Mouse (Mus musculus) adrenal gland, postnatal 0 days (tissue): ENCODE measurements around the gene Lonp1. TPM values are rescaled to one million over a fixed set of nuclear protein-coding genes. Genes with fewer than 3 reads are reported as not detected.

Experiments
- polyA plus RNA-seq: library from polyadenylated mRNA; unstranded; fragments of >200 nt; fragmentation: Nextera tagmentation; extraction: Ambion mirVana; gene quantifications from 2 replicates; pipeline ENCODE4 v1.2.1, GENCODE M21; 2015

The Lonp1 gene
- 66.1 and 166 TPM in 2 replicates for polyA plus RNA-seq

DNA sequence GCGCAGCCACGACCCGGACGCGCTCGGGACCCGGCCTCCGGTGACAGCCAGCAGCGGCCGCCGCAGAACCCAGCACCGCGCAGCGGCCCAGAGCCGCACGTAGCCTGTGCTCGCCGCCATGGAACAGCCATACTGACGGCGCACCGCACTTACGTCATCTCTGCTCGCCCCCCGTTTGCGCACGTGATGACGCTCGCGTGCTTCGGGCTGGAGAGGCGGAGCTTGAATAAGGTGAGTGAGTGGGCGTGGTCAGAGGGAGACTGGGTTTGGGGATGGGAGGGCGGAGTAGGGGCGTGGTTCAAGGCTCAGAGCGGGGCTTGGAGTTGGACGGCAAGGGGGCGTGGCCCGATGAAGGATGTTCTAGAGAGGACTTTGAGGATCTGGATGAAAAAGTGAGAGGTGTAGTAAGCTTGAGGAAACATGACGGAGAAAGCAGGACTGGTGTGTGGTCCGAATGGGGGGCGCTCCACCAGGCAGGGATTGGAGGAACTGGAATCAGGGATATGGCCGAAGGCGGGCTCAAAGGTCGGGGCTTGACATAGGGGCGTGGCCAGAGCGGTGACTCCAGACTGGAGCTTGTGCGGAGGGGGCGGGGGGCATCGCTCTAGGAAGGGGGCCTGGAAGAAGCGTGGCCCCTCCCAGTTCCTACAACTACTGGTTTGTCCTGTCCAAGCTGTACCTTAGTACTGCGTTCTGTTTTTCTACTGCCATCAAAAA is at the start of gene Lonp1:
Gene Lonp1 (minus strand): TSS at position 134 of the 717 bp plus-strand sequence.

DNA sequence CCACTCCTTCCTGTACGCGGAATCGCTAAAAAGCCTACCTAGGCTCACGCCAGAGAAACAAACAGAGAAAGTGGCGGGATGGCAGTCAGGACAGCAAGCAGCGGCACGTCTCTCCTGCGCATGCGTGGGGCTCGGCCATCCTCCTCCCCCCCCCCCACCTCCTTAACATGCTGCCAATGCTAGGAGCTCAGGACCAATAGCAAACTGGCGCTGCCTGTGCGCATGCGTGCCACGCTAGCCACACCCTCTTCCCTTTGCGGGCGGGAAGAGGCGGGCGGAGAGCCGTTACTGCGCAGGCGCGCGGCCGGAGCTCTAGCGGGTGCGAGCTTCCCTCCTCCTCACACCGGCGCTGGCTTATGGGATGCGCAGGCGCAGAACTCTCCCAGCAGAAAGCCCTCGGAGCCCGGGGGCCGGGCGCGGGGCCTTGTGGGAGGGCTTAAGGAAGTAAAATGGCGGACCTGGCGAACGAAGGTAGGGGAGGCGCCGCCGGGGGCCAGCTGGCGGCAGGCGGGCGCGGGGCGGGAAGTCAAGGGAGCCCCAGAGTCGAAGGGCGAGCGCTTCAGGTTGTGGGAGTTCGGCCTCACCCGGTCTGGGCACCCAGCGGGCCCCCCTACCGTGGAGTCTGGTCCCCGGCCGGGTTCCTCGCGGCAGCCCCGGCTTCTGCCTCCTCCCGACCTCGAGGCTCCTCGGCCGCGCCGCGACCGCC is 46.4 kb upstream of the Lonp1 start, which contains the start of gene Ranbp3:
Gene Ranbp3 (plus strand): TSS at position 354 of the 706 bp plus-strand sequence.

DNA sequence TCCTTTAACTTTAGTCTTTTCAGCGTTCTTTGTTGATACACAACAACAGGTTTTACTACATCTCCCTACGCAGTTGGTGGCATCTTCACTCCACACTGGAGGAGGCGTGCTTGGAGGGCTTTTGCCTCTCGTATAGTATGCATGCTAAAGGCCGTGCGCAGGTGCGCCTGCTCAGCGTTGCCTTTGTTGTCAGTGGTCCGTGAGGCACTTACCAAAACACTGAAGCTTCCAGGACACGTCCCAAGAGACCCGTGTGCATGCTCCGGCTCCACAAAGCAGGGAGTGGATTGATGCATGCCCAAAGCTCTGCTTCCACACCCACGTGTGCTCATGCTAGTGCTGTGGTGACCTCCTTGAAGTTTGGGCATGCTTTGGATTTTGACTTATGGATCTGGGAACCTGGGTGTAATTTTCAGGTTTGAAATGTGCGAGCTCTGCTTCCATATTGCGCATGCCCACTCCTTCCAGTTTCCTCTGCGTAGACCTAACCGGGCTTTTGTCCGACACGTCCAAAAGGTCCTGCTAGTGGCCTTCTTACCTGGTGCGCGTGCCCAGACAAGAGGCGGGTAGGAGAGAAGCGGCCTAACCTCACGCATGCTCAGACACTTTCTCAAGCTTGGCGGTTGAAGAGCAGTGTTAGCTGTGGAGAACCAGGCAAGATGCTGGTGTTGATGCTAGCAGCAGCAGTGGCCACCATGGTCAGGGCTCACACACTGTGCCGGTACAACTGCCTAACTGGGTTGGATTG is 1.0 kb upstream of the Lonp1 start, which contains the start of gene Catsperd:
Gene Catsperd (plus strand): TSS at position 614 of the 748 bp plus-strand sequence.

DNA sequence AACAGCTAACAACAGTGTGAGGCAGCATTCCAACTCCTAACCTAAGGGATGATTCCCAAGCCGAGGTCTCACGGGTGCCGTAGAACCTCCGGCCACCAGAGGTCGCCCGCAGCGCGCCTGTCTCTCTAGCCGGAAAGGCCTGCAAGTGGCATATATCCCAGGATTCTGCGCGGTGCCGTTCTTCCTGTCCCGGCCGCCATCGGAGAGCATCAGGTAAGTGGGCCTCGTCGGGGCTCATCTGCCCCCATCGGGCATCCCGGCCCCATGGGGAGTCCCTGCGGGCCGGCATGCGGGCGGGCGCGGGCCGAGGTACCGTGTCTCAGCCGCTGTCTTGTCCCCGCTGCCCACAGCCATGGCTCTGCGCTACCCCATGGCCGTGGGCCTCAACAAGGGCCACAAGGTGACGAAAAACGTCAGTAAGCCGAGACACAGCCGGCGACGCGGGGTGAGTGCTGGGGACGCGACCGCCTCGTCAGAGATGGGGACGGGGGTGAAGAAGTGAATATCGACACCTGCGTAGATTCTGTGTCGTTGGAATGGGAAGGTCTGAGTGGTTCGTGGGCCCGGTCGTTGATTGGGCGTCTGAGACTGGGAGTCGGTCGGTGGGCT is 13.3 kb downstream of the Lonp1 start, which contains the start of gene Rpl36:
Gene Rpl36 (plus strand): TSS at position 181 of the 609 bp plus-strand sequence.

DNA sequence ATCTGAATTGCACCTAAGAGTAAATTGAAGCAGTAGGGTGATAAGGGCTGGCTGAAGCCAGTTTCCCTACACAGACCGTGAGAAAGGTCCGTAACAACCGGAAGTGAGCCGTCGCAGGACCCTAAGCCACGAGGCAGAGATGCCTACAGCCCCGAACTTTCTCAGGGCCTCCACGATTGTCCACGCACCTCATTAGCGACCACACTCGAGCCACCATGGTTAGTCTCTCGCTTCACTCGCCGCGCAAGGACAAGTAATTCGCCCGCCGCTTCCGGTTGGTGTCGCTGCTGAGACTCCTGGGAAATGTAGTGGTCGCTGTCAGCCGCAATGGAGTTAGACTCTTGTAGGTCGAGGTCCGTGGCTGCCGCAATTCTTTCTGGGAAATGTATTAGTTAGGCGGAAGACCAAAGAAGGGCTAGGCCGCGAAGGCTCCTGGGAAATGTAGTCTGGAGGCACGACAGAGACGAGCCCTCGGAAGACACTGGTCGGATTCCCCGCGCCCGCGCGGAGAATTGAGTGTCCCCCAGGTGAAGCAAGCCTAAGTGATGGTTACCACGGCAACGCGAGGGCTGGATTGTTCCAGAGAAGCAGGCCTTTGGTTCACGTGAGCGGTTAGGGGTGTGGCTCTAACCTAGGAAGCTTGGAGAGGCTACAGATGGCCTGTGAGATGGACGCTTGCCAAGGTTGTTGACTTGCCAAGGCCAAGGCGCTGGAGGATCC is 17.1 kb downstream of the Lonp1 start, which contains the start of gene 2410015M20Rik:
Gene 2410015M20Rik (minus strand): TSS at position 320 of the 720 bp plus-strand sequence.

DNA sequence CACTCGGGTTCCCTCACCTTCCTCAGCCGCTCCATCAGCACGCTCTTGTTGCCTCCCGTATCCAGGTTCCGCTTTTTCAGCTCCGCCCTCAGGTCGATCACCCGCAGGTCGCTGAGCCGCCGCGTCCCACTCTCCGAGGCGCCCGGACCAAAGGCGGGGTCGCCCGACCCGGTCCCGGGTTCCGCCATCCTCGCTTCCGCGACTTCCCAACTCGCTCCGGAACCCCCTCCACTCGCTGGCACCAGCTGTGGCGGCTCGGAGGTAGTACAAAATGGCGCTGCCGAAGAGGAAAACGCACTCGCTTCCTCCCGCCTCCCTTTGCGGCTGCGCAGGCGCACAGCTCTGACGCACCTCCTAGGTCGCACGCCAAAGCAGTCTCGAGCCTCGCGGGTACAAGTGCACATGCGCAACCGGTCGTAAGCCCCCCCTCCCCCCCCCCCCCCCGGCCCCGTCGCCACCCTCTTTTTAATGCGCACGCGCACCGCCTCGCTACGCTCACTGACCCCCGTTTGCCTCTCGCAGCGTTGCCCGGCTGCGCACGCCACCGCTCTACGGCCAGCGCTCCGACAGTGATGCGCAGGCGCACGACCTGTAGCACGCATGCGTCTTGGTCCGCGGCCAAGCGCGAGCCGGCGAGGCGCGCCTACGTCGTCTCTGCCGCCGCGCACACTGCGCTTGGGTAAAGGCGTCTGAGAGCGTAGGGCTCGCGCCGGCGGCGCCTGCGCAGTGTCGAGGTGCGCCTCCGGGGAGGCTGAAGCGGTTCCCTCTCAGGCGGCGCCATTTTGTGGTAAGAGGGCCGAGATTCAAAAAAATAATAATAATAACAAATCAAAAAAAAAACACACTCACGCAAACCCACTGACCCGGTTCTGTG is 42.2 kb downstream of the Lonp1 start, which contains the start of the genes Safb2 and Safb:
Gene Safb2 (minus strand): TSS at position 329 of the 874 bp plus-strand sequence.
Gene Safb (plus strand): TSS at position 569 of the 874 bp plus-strand sequence.

Other genes starting within 250 kb of the Lonp1 start
- 52.6 and 62.0 TPM in 2 replicates for gene Ptprs, start 150.4 kb downstream of the Lonp1 start, polyA plus RNA-seq
- gene Znrf4, start 114.5 kb downstream of the Lonp1 start, polyA plus RNA-seq = not detected in 2 replicates
- not detected in 2 replicates for gene Gm20219, start 72.5 kb downstream of the Lonp1 start, polyA plus RNA-seq
- 29.1 and 47.8 TPM in 2 replicates for gene Safb2, start 42.3 kb downstream of the Lonp1 start, polyA plus RNA-seq
- 37.7 and 44.7 TPM in 2 replicates for gene Safb, start 42.1 kb downstream of the Lonp1 start, polyA plus RNA-seq
- 641 and 952 TPM in 2 replicates for gene 2410015M20Rik, start 17.1 kb downstream of the Lonp1 start, polyA plus RNA-seq
- 2,312 and 3,349 TPM in 2 replicates for gene Rpl36, start 13.5 kb downstream of the Lonp1 start, polyA plus RNA-seq
- 0.98 and 2.5 TPM in 2 replicates for gene Catsperd, start 1.3 kb upstream of the Lonp1 start, polyA plus RNA-seq
- 37.1 and 48.7 TPM in 2 replicates for gene Ranbp3, start 46.4 kb upstream of the Lonp1 start, polyA plus RNA-seq
- 563 and 594 TPM in 2 replicates for gene Ndufa11, start 90.9 kb upstream of the Lonp1 start, polyA plus RNA-seq
- 19.4 and 35.9 TPM in 2 replicates for gene Vmac, start 91.1 kb upstream of the Lonp1 start, polyA plus RNA-seq
- gene Nrtn, start 130.6 kb upstream of the Lonp1 start, polyA plus RNA-seq = 14.4 and 16.2 TPM in 2 replicates
- 26.3 and 33.9 TPM in 2 replicates for gene Dus3l, start 137.9 kb upstream of the Lonp1 start, polyA plus RNA-seq
- 0.17 and 0.46 TPM in 2 replicates for gene Prr22, start 143.4 kb upstream of the Lonp1 start, polyA plus RNA-seq
- gene Rfx2, start 204.1 kb upstream of the Lonp1 start, polyA plus RNA-seq = 2.0 and 3.3 TPM in 2 replicates
- gene Acsbg2, start 247.6 kb upstream of the Lonp1 start, polyA plus RNA-seq = not detected in 2 replicates
- 0.19 and 0.26 TPM in 2 replicates for gene 1700061G19Rik, start 248.6 kb upstream of the Lonp1 start, polyA plus RNA-seq